Mouse (Mus musculus) intestine, embryonic 14.5 days (tissue): ENCODE measurements around the gene Mfsd4b5. TPM values are rescaled to one million over a fixed set of nuclear protein-coding genes. Genes with fewer than 3 reads are reported as not detected.
A peak's percentile ranks its signal among the peaks of the same experiment; 100 is the strongest.

Experiments
- ATAC-seq: fragments of 200-750 bp; cut with Nextera tagmentation; replicated peaks from 2 replicates; pipeline ENCODE4 v1.8.0; 2017; ENCODE audit warnings: low read depth, moderate number of reproducible peaks, moderate TSS enrichment, moderate library complexity; ENCODE audit not compliant: low FRiP score, low TSS enrichment
- DNase-seq: peaks from one replicate; pipeline ENCODE4 v3.0.0-alpha.2; 2018; ENCODE audit warnings: low spot score
- H3K27ac ChIP-seq: fragments of 300-500 bp; sonication (generic); 2 replicates; pipeline ENCODE4 v1.5.1; 2014; ENCODE audit warnings: low read depth, mild to moderate bottlenecking, control low read depth
- H3K27me3 ChIP-seq: fragments of 300-500 bp; sonication (generic); replicated peaks from 2 replicates; pipeline ENCODE4 v1.6.1; 2014; ENCODE audit warnings: low read length, control low read depth; ENCODE audit not compliant: control insufficient read depth, insufficient read depth
- H3K36me3 ChIP-seq: fragments of 300-500 bp; sonication (generic); 2 replicates; pipeline ENCODE4 v1.6.1; 2014; ENCODE audit warnings: low read length, control low read depth; ENCODE audit not compliant: control insufficient read depth, insufficient read depth
- H3K4me1 ChIP-seq: fragments of 300-500 bp; sonication (generic); replicated peaks from 2 replicates; pipeline ENCODE4 v1.6.1; 2014; ENCODE audit warnings: low read length, control low read depth, mixed read lengths; ENCODE audit not compliant: control insufficient read depth, insufficient read depth
- H3K4me2 ChIP-seq: fragments of 300-500 bp; sonication (generic); 2 replicates; pipeline ENCODE4 v1.6.1; 2014; ENCODE audit warnings: low read length
- H3K4me3 ChIP-seq: fragments of 300-500 bp; sonication (generic); 2 replicates; pipeline ENCODE4 v1.5.1; 2014; ENCODE audit warnings: low read depth, low read length, control low read depth, mixed read lengths
- H3K9ac ChIP-seq: fragments of 300-500 bp; sonication (generic); 2 replicates; pipeline ENCODE4 v1.6.1; 2014; ENCODE audit warnings: mild to moderate bottlenecking, low read length
- H3K9me3 ChIP-seq: fragments of 300-500 bp; sonication (generic); 2 replicates; pipeline ENCODE4 v1.6.1; 2016; ENCODE audit warnings: low read length, control low read depth; ENCODE audit not compliant: control insufficient read depth
- WGBS: fragments of 180-500 bp; shearing (Covaris S2); extraction: QIAGEN DNeasy Blood & Tissue Kit; methylation state at CpG from one replicate; pipeline ENCODE4 v1.1.7; 2014; 5-methylcytosine and 5-hydroxymethylcytosine counted together
- polyA plus RNA-seq: library from polyadenylated mRNA; unstranded; fragments of >200 nt; fragmentation: Nextera tagmentation; extraction: Ambion mirVana; gene quantifications from 2 replicates; pipeline ENCODE4 v1.2.1, GENCODE M21; 2014

Mfsd4b5 gene
- polyA plus RNA-seq = 0.26 TPM in 1 of 2 replicates, not detected in the other

GRCm38 (mm10) chr10:39986466-39986865 is at the start of gene Mfsd4b5:
TSS of gene Mfsd4b5 (minus strand) at chr10:39986646.
- ATAC-seq (no peak), DNase-seq (no peak)
- H3K4me3 ChIP-seq = no peak within 1 kb of the TSS
- no peaks in the 10 kb centered on the region for H3K4me1 ChIP-seq
- no peak within 1 kb of the TSS for H3K9ac ChIP-seq
- no peaks in the 10 kb centered on the region for H3K27me3 ChIP-seq
- H3K36me3 ChIP-seq = no peaks in the 10 kb centered on the region
- 86% methylated on average over 12 of the region's 12 CpGs for WGBS
- no peak within 1 kb of the TSS for H3K4me2 ChIP-seq
- H3K9me3 ChIP-seq = no peaks in the 10 kb centered on the region
- H3K27ac ChIP-seq = no peak within 1 kb of the TSS

- 97% methylated on average over 6 of the region's 6 CpGs for WGBS
These were observed 48.5 kb upstream of the Mfsd4b5 start for GRCm38 (mm10) chr10:40034956-40035355.

GRCm38 (mm10) chr10:40032897-40033296 is 46.5 kb upstream of the Mfsd4b5 start:
- no peak overlapping the region for H3K9ac ChIP-seq
- no peak overlapping the region for H3K27ac ChIP-seq
- H3K9me3 ChIP-seq = no peaks in the 10 kb centered on the region
- no peak overlapping the region for H3K4me3 ChIP-seq
- no peak for DNase-seq
- H3K27me3 ChIP-seq = no peaks in the 10 kb centered on the region
- no peak for ATAC-seq
- H3K4me1 ChIP-seq = no peaks in the 10 kb centered on the region
- H3K36me3 ChIP-seq = no peaks in the 10 kb centered on the region
- 83% methylated on average over 2 of the region's 2 CpGs for WGBS
- no peak overlapping the region for H3K4me2 ChIP-seq

More at GRCm38 (mm10) chr10:40034956-40035355, 48.5 kb upstream of the Mfsd4b5 start:
- H3K4me3 ChIP-seq = no peak overlapping the region
- no peaks in the 10 kb centered on the region for H3K27me3 ChIP-seq
- no peaks in the 10 kb centered on the region for H3K36me3 ChIP-seq
- no peak overlapping the region for H3K9ac ChIP-seq
- ATAC-seq (no peak), DNase-seq (no peak)
- H3K9me3 ChIP-seq = no peaks in the 10 kb centered on the region
- no peak overlapping the region for H3K4me2 ChIP-seq
- no peaks in the 10 kb centered on the region for H3K4me1 ChIP-seq
- H3K27ac ChIP-seq = no peak overlapping the region

GRCm38 (mm10) chr10:40030716-40031115 is 44.3 kb upstream of the Mfsd4b5 start:
- DNase-seq (no peak), ATAC-seq (no peak)
- H3K9me3 ChIP-seq = peaks cover 5% of the 10 kb centered on the region; the same call in 1 of the 2 replicates
- H3K4me1 ChIP-seq = no peaks in the 10 kb centered on the region
- H3K36me3 ChIP-seq = no peaks in the 10 kb centered on the region
- no peak overlapping the region for H3K4me3 ChIP-seq
- H3K27me3 ChIP-seq = no peaks in the 10 kb centered on the region
- H3K27ac ChIP-seq = no peak overlapping the region
- 90% methylated on average over 6 of the region's 6 CpGs for WGBS
- H3K4me2 ChIP-seq = no peak overlapping the region
- no peak overlapping the region for H3K9ac ChIP-seq

- Histone ChIP-seq H3K9me3 (peaks cover 5% of the 10 kb centered on the region; the same call in 1 of the 2 replicates), H3K27me3 (no peaks in the 10 kb centered on the region), H3K4me3 (no peak overlapping the region), H3K9ac (no peak overlapping the region), H3K27ac (no peak overlapping the region), H3K36me3 (no peaks in the 10 kb centered on the region), H3K4me2 (no peak overlapping the region), H3K4me1 (no peaks in the 10 kb centered on the region)
- WGBS = 87% methylated on average over 2 of the region's 2 CpGs
- ATAC-seq (no peak), DNase-seq (no peak)
These were observed 43.2 kb upstream of the Mfsd4b5 start for GRCm38 (mm10) chr10:40029610-40030009.

- Histone ChIP-seq H3K27ac (no peak overlapping the region), H3K4me1 (peaks cover 4% of the 10 kb centered on the region; the same call in 1 of the 2 replicates), H3K4me2 (no peak overlapping the region), H3K9ac (no peak overlapping the region), H3K4me3 (no peak overlapping the region), H3K9me3 (peaks cover 5% of the 10 kb centered on the region; the same call in 1 of the 2 replicates), H3K27me3 (peaks cover 6% of the 10 kb centered on the region; the same call in 1 of the 2 replicates), H3K36me3 (no peaks in the 10 kb centered on the region)
- 80% methylated on average over 8 of the region's 8 CpGs for WGBS
- ATAC-seq (no peak), DNase-seq (no peak)
These were observed 41.6 kb upstream of the Mfsd4b5 start for GRCm38 (mm10) chr10:40028091-40028490.

- Histone ChIP-seq H3K9me3 (peaks cover 5% of the 10 kb centered on the region; the same call in 1 of the 2 replicates), H3K27me3 (peaks cover 7% of the 10 kb centered on the region; the same call in 1 of the 2 replicates), H3K4me1 (peaks cover 4% of the 10 kb centered on the region; the same call in 1 of the 2 replicates), H3K9ac (no peak overlapping the region), H3K36me3 (no peaks in the 10 kb centered on the region), H3K27ac (no peak overlapping the region), H3K4me3 (no peak overlapping the region), H3K4me2 (no peak overlapping the region)
- WGBS = 93% methylated on average over 5 of the region's 5 CpGs
- ATAC-seq (no peak), DNase-seq (no peak)
These were observed 40.1 kb upstream of the Mfsd4b5 start for GRCm38 (mm10) chr10:40026546-40026945.

GRCm38 (mm10) chr10:40025560-40025959 is 39.1 kb upstream of the Mfsd4b5 start:
- H3K4me1 ChIP-seq = peaks cover 4% of the 10 kb centered on the region; the same call in 1 of the 2 replicates
- ATAC-seq (no peak), DNase-seq (no peak)
- peaks cover 7% of the 10 kb centered on the region; the same call in 1 of the 2 replicates for H3K27me3 ChIP-seq
- 61% methylated on average over 8 of the region's 8 CpGs for WGBS
- peak overlapping the region; percentile 65 for H3K4me3 ChIP-seq
- H3K9ac ChIP-seq = no peak overlapping the region
- H3K36me3 ChIP-seq = no peaks in the 10 kb centered on the region
- peaks cover 5% of the 10 kb centered on the region; the same call in 1 of the 2 replicates for H3K9me3 ChIP-seq
- H3K4me2 ChIP-seq = peak overlapping the region; percentile 97
- no peak overlapping the region for H3K27ac ChIP-seq
